Mouse (Mus musculus) myocyte (in vitro differentiated cells): Measurements from ENCODE around the gene Spo11. TPM values are rescaled to one million over a fixed set of nuclear protein-coding genes. Genes with fewer than 3 reads are reported as not detected.

Experiments
- H3K27me3 ChIP-seq: one replicate; pipeline ENCODE4 v1.6.1; 2011; ENCODE audit not compliant: control insufficient read depth, insufficient read depth, insufficient read length
- H3K36me3 ChIP-seq: one replicate; pipeline ENCODE4 v1.6.1; 2011; ENCODE audit not compliant: control insufficient read depth, insufficient read depth
- H3K4me2 ChIP-seq: one replicate; pipeline ENCODE4 v1.6.1; 2011; ENCODE audit warnings: low read depth, control low read depth
- H3K4me3 ChIP-seq: one replicate; pipeline ENCODE4 v1.5.1; 2011; ENCODE audit warnings: mild to moderate bottlenecking, control low read depth, moderate library complexity
- H3K79me2 ChIP-seq: one replicate; pipeline ENCODE4 v1.6.1; 2011; ENCODE audit not compliant: control insufficient read depth, insufficient read depth
- H3ac ChIP-seq: one replicate; pipeline ENCODE4 v1.6.1; 2011; ENCODE audit not compliant: control insufficient read depth, insufficient read length
- CEBPB ChIP-seq: IDR thresholded peaks from 2 replicates; pipeline ENCODE4 v1.6.1; 2011; ENCODE audit warnings: mild to moderate bottlenecking, moderate library complexity; ENCODE audit not compliant: poor library complexity, insufficient read depth, severe bottlenecking
- E2F4 ChIP-seq: IDR thresholded peaks from one replicate; pipeline ENCODE4 v1.6.1; 2011; ENCODE audit warnings: mild to moderate bottlenecking, control low read depth, moderate library complexity; ENCODE audit not compliant: insufficient read depth
- MAX ChIP-seq: IDR thresholded peaks from one replicate; pipeline ENCODE4 v1.6.1; 2011; ENCODE audit warnings: low read depth, mild to moderate bottlenecking, control low read depth
- MYOD1 ChIP-seq, 3 experiments: IDR thresholded peaks; one replicate each; pipeline ENCODE4 v1.6.1; 2011; ENCODE audit warnings: control low read depth in 2 of 3, low read depth in 2 of 3, mild to moderate bottlenecking in 2 of 3, moderate library complexity in 1 of 3; ENCODE audit not compliant: insufficient read length in 2 of 3, control insufficient read depth in 1 of 3
- MYOG ChIP-seq, 3 experiments: IDR thresholded peaks; one replicate each; pipeline ENCODE4 v1.6.1; 2011; ENCODE audit warnings: control low read depth in 2 of 3, low read depth in 2 of 3, mild to moderate bottlenecking in 2 of 3; ENCODE audit not compliant: insufficient read length in 2 of 3, control insufficient read depth in 1 of 3, insufficient read depth in 1 of 3
- POLR2A ChIP-seq: IDR thresholded peaks from one replicate; pipeline ENCODE4 v1.6.1; 2011; ENCODE audit warnings: low read depth, mild to moderate bottlenecking, control low read depth, moderate library complexity; ENCODE audit not compliant: insufficient read length
- POLR2AphosphoS2 ChIP-seq: IDR thresholded peaks from one replicate; pipeline ENCODE4 v1.6.1; 2011; ENCODE audit warnings: low read depth, control low read depth; ENCODE audit not compliant: insufficient read length
- REST ChIP-seq: IDR thresholded peaks from one replicate; pipeline ENCODE4 v1.6.1; 2011; ENCODE audit warnings: mild to moderate bottlenecking, control low read depth, moderate library complexity; ENCODE audit not compliant: insufficient read depth, insufficient read length
- SRF ChIP-seq: IDR thresholded peaks from one replicate; pipeline ENCODE4 v1.6.1; 2011; ENCODE audit warnings: low read depth; ENCODE audit not compliant: control insufficient read depth, insufficient read length
- TCF12 ChIP-seq: IDR thresholded peaks from one replicate; pipeline ENCODE4 v1.6.1; 2011; ENCODE audit warnings: mild to moderate bottlenecking, control low read depth; ENCODE audit not compliant: poor library complexity, insufficient read depth, severe bottlenecking
- TCF3 ChIP-seq: IDR thresholded peaks from one replicate; pipeline ENCODE4 v1.6.1; 2011; ENCODE audit warnings: low read depth, control low read depth; ENCODE audit not compliant: insufficient read length
- USF1 ChIP-seq: IDR thresholded peaks from one replicate; pipeline ENCODE4 v1.6.1; 2011; ENCODE audit warnings: low read depth, mild to moderate bottlenecking, control low read depth, moderate library complexity
- polyA plus RNA-seq: library from polyadenylated mRNA; unstranded; fragments of >200 nt; fragmentation: generic; extraction: Trizol; gene quantifications from one replicate; pipeline ENCODE4 v1.2.1, GENCODE M21; 2012; ENCODE audit warnings: missing spikeins

Spo11 gene
- not detected for polyA plus RNA-seq

DNA sequence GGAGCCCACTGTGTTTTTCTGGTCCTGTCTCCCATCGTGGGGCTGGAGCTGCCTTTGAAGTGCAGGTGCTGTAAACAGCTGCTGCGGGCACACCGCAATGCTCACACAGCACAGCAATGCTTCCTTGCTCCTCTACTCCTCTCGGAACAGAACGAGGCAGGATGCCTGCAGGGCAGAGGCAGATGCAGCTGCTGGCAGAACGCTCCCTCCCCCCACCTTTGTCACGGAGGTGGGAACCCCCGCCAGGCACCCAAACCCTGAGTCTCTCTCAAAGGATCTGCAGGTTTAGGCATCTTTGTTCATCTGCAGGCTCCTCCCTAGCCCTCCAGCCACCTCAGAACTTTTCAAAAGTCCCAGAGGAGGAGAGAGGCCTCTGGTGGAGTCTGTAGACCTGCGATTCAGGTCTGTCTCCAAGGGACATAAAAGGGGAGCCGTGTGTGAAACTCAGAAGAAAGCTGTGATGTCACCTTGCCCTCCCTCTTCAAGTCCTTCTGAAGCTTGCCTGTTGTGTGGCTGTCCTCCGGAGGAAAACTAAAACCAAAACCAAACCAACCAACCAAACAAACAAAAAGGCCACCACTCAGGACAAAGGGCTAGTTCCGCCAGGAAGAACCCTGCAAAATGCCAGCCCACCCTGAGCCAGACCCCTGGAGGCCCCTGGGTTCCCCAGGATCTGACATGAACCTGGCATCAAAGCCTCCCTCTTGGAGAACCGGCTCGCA lies at the start of gene Spo11:
Gene Spo11 (plus strand): TSS at position 292 of the 722 bp plus-strand sequence.
- H3K27me3 ChIP-seq: peaks cover under 1% of the 10 kb centered on the region
- H3K79me2 ChIP-seq: no peaks in the 10 kb centered on the region

DNA sequence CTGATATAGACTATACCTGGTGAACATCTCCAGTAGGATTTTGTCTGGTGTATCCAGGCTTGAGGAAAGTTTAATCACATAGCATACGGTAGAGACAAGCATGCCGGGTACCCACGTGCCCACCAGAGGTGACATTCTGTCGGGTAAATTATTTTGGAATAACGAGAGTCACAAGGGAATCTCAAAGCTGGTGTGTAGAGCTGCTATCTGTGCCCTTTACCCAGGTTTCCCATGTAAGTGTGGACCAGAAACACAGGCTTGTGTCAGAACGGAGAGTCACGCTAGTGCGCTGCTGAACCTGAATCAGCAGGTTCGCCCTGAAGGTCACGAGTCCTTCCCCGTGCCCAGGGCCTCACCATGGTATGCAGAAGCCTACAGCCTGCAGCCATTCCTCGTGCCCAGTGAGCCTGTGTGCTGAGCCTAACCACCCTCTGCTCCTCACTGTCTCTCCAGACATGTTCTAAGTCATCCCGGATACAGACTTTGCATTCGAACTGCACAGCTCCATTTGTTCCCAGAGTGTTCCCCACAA lies 47.5 kb upstream of the Spo11 start:
- no peaks in the 10 kb centered on the region for H3K36me3 ChIP-seq
- TF ChIP-seq E2F4 (no peak), MAX (no peak), TCF12 (no peak), POLR2AphosphoS2 (no peak), CEBPB (no peak), SRF (no peak), REST (no peak), POLR2A (no peak), MYOD1 (IDR thresholded peaks at IDR 0.05; ENCODE audit: control insufficient read depth in 1 of 3, insufficient read length in 2 of 3, low read depth in 2 of 3) (no peak), USF1 (no peak), MYOG (IDR thresholded peaks at IDR 0.05; ENCODE audit: control insufficient read depth in 1 of 3, insufficient read depth in 1 of 3, insufficient read length in 2 of 3, low read depth in 2 of 3) (no peak), TCF3 (no peak)
- H3K27me3 ChIP-seq: peaks cover 18% of the 10 kb centered on the region
- no peaks in the 10 kb centered on the region for H3K79me2 ChIP-seq
- H3K4me2 ChIP-seq: no peak overlapping the region
- no peak overlapping the region for H3ac ChIP-seq
- no peak overlapping the region for H3K4me3 ChIP-seq

More for the DNA sequence above, at the start of gene Spo11:
- no peak within 1 kb of the TSS for H3ac ChIP-seq
- no peaks in the 10 kb centered on the region for H3K36me3 ChIP-seq
- H3K4me3 ChIP-seq: no peak within 1 kb of the TSS
- no peak within 1 kb of the TSS for H3K4me2 ChIP-seq
- TF ChIP-seq USF1: no peak
- no peak for TF ChIP-seq MAX
- no peak for TF ChIP-seq TCF12
- no peak for TF ChIP-seq MYOD1 (IDR thresholded peaks at IDR 0.05; ENCODE audit: control insufficient read depth in 1 of 3, insufficient read length in 2 of 3, low read depth in 2 of 3)
- TF ChIP-seq SRF: no peak
- TF ChIP-seq TCF3: no peak
- no peak for TF ChIP-seq MYOG (IDR thresholded peaks at IDR 0.05; ENCODE audit: control insufficient read depth in 1 of 3, insufficient read depth in 1 of 3, insufficient read length in 2 of 3, low read depth in 2 of 3)
- TF ChIP-seq POLR2A: no peak
- no peak for TF ChIP-seq REST
- no peak for TF ChIP-seq CEBPB
- no peak for TF ChIP-seq E2F4
- no peak for TF ChIP-seq POLR2AphosphoS2

DNA sequence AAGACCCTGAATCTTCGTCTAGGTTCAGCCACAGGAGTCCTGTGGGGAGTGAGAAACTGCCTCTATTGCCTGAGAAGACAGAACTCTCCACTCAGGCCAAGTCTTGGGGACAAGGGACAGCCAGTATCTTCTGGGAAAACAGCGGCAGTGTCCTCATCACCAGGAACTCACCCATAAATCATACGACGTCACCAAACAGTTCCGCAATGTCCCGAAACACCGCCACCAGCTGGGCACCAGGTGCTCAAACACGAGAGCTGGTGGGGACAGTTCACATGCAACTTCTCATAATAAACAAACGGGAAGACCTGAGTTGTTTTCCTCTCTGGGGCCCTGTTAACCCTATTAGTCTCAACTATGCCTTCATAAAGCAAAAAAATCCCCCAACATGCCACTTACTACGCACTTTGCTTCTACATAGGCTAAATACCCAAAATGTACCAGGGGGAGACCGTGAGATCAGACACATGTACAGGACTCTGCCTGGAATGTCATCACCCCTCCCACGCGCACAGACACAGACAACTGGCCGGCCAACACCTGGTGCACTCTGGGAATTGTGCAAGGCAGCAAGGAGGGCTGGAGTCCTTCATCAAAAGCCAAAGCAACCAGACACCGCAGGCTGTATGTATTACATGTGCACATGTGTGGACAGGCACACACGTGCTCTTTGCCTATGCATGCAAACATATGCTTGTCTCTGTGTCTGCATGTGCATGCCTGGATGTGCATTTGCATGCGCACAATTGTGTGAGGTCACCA lies 46.2 kb upstream of the Spo11 start:
- Histone ChIP-seq H3K4me2 (no peak overlapping the region), H3K36me3 (no peaks in the 10 kb centered on the region), H3K27me3 (peaks cover 23% of the 10 kb centered on the region), H3K4me3 (no peak overlapping the region), H3K79me2 (no peaks in the 10 kb centered on the region), H3ac (no peak overlapping the region)
- TF ChIP-seq MYOG (IDR thresholded peaks at IDR 0.05; ENCODE audit: control insufficient read depth in 1 of 3, insufficient read depth in 1 of 3, insufficient read length in 2 of 3, low read depth in 2 of 3) (no peak), REST (no peak), MYOD1 (IDR thresholded peaks at IDR 0.05; ENCODE audit: control insufficient read depth in 1 of 3, insufficient read length in 2 of 3, low read depth in 2 of 3) (no peak), TCF3 (no peak), POLR2A (no peak), POLR2AphosphoS2 (no peak), USF1 (no peak), MAX (no peak), SRF (no peak), CEBPB (no peak), TCF12 (no peak), E2F4 (no peak)

DNA sequence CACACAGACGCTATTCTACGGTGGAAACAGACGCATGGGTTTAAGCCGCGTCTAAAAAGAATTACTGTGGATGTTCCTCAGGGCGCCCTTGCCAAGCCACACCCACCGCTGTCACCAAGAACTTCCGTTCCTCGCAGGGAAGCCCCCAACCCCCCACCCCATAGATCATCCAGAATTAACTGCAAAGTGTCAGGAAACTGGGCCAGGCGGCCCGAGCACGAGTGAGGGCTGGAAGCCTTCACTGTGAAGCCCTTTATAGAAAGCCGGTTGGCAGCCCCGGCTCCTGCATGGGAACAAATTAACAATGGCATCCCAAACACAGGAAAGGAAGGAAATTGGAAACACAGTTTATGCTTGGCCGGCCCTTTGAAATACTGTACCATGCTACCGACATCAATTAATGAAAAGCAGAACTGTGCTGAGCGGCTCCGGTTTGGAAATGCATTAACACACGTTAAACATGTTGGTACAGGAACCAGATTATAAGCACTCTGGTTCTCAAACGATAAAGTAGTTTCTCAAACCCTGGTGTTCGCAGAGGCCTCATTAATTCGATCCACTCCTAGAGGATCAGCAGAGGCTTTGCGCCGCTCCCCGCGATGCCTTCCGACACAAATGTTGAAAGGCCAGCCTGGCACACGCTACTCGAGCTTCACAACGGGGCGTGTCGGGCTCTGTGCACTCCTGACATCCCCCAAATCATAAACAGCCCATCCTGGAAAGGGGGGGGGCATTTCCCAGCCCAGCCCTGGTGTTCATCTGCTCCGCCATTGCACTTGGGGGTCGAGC lies 43.7 kb upstream of the Spo11 start:
- Histone ChIP-seq H3ac (no peak overlapping the region), H3K27me3 (peaks cover 33% of the 10 kb centered on the region), H3K79me2 (no peaks in the 10 kb centered on the region), H3K36me3 (no peaks in the 10 kb centered on the region), H3K4me2 (no peak overlapping the region), H3K4me3 (no peak overlapping the region)
- TF ChIP-seq POLR2AphosphoS2 (no peak), MYOD1 (IDR thresholded peaks at IDR 0.05; ENCODE audit: control insufficient read depth in 1 of 3, insufficient read length in 2 of 3, low read depth in 2 of 3) (no peak), TCF12 (no peak), POLR2A (no peak), MAX (no peak), MYOG (IDR thresholded peaks at IDR 0.05; ENCODE audit: control insufficient read depth in 1 of 3, insufficient read depth in 1 of 3, insufficient read length in 2 of 3, low read depth in 2 of 3) (no peak), E2F4 (no peak)
